Mouse (Mus musculus) liver, embryonic 13.5 days (tissue): ENCODE measurements around the gene Tbc1d10a. TPM values are rescaled to one million over a fixed set of nuclear protein-coding genes. Genes with fewer than 3 reads are reported as not detected.
A peak's percentile ranks its signal among the peaks of the same experiment; 100 is the strongest.

Source experiments
- ATAC-seq: fragments of 200-750 bp; cut with Nextera tagmentation; 2 replicates; pipeline ENCODE4 v1.8.0; 2017; ENCODE audit warnings: low read depth, mild to moderate bottlenecking, moderate number of reproducible peaks, moderate library complexity
- DNase-seq: peaks from one replicate; pipeline ENCODE4 v3.0.0; 2022
- H3K27ac ChIP-seq: fragments of 300-500 bp; sonication (generic); 2 replicates; pipeline ENCODE4 v1.5.1; 2015; ENCODE audit warnings: moderate library complexity, mild to moderate bottlenecking, inconsistent platforms
- H3K27me3 ChIP-seq: fragments of 300-500 bp; sonication (generic); 2 replicates; pipeline ENCODE4 v1.6.1; 2015; ENCODE audit warnings: mild to moderate bottlenecking, inconsistent platforms
- H3K36me3 ChIP-seq: fragments of 300-500 bp; sonication (generic); 2 replicates; pipeline ENCODE4 v1.6.1; 2015; ENCODE audit warnings: mild to moderate bottlenecking, inconsistent platforms
- H3K4me1 ChIP-seq: fragments of 300-500 bp; sonication (generic); replicated peaks from 2 replicates; pipeline ENCODE4 v1.6.1; 2015; ENCODE audit warnings: inconsistent platforms
- H3K4me2 ChIP-seq: fragments of 300-500 bp; sonication (generic); 2 replicates; pipeline ENCODE4 v1.6.1; 2015; ENCODE audit warnings: inconsistent platforms, mild to moderate bottlenecking, moderate library complexity
- H3K4me3 ChIP-seq: fragments of 300-500 bp; sonication (generic); replicated peaks from 2 replicates; pipeline ENCODE4 v1.5.1; 2015; ENCODE audit warnings: mild to moderate bottlenecking, inconsistent platforms
- H3K9ac ChIP-seq: fragments of 300-500 bp; sonication (generic); 2 replicates; pipeline ENCODE4 v1.6.1; 2015; ENCODE audit warnings: mild to moderate bottlenecking, inconsistent platforms
- H3K9me3 ChIP-seq: fragments of 300-500 bp; sonication (generic); replicated peaks from 2 replicates; pipeline ENCODE4 v1.6.1; 2016; ENCODE audit warnings: inconsistent platforms
- WGBS: fragments of 180-500 bp; shearing (Covaris S2); methylation state at CpG from one replicate; pipeline ENCODE4 v1.1.7; 2015; ENCODE audit not compliant: insufficient replicate concordance; 5-methylcytosine and 5-hydroxymethylcytosine counted together
- microRNA-seq: library from miRNA; unstranded; fragments of <30 nt; microRNA quantifications from one replicate; pipeline ENCODE4, GENCODE M21; 2016
- polyA plus RNA-seq: library from polyadenylated mRNA; unstranded; fragments of >200 nt; fragmentation: Nextera tagmentation; extraction: Ambion mirVana; gene quantifications from 2 replicates; pipeline ENCODE4 v1.2.1, GENCODE M21; 2015

Gene Tbc1d10a
- polyA plus RNA-seq, 1 experiment from 2014 or later: 6.2 TPM

- no peaks in the 10 kb centered on the region for H3K36me3 ChIP-seq
- H3K9me3 ChIP-seq: no peaks in the 10 kb centered on the region
- ATAC-seq: no peak
- DNase-seq: no peak
- no peak overlapping the region for H3K27ac ChIP-seq
- H3K4me1 ChIP-seq: peaks cover 52% of the 10 kb centered on the region
- H3K27me3 ChIP-seq: peaks cover 42% of the 10 kb centered on the region
- no peak overlapping the region for H3K4me3 ChIP-seq
- WGBS: 47% methylated on average over 5 of the region's 5 CpGs
- H3K4me2 ChIP-seq: no peak overlapping the region
- no peak overlapping the region for H3K9ac ChIP-seq
These were observed 75.4 kb downstream of the Tbc1d10a start for GRCm38 (mm10) chr11:4261969-4262368.

- no peaks in the 10 kb centered on the region for H3K36me3 ChIP-seq
- peaks cover 50% of the 10 kb centered on the region for H3K4me1 ChIP-seq
- WGBS: 13% methylated on average over 6 of the region's 7 CpGs
- H3K4me2 ChIP-seq: no peak overlapping the region
- no peaks in the 10 kb centered on the region for H3K9me3 ChIP-seq
- DNase-seq (no peak), ATAC-seq (no peak)
- no peak overlapping the region for H3K4me3 ChIP-seq
- H3K27me3 ChIP-seq: peaks cover 51% of the 10 kb centered on the region
- H3K9ac ChIP-seq: no peak overlapping the region
- H3K27ac ChIP-seq: no peak overlapping the region
These were observed 76.3 kb downstream of the Tbc1d10a start for GRCm38 (mm10) chr11:4262847-4263246.

GRCm38 (mm10) chr11:4263296-4263695 lies 76.7 kb downstream of the Tbc1d10a start:
- Histone ChIP-seq H3K36me3 (no peaks in the 10 kb centered on the region), H3K27me3 (peaks cover 56% of the 10 kb centered on the region), H3K4me2 (no peak overlapping the region), H3K4me1 (peaks cover 46% of the 10 kb centered on the region), H3K9me3 (no peaks in the 10 kb centered on the region), H3K27ac (no peak overlapping the region), H3K4me3 (no peak overlapping the region), H3K9ac (no peak overlapping the region)
- DNase-seq (no peak), ATAC-seq (no peak)
- WGBS: 27% methylated on average over 1 of the region's 1 CpGs

- DNase-seq: no peak
- Histone ChIP-seq H3K27ac (no peak overlapping the region), H3K9me3 (no peaks in the 10 kb centered on the region), H3K9ac (no peak overlapping the region), H3K4me2 (no peak overlapping the region), H3K27me3 (peaks cover 63% of the 10 kb centered on the region), H3K36me3 (no peaks in the 10 kb centered on the region), H3K4me3 (no peak overlapping the region), H3K4me1 (peaks cover 42% of the 10 kb centered on the region)
- ATAC-seq: no peak
- WGBS: 53% methylated on average over 7 of the region's 7 CpGs
These were observed 77.5 kb downstream of the Tbc1d10a start for GRCm38 (mm10) chr11:4264066-4264465.

Small RNAs within 50 kb of the gene (microRNA-seq; reads per million reads assigned to microRNA genes)
- gene Mir3060: 4.1 reads per million, percentile 9 among the genes with 10 or more reads in this experiment

Other genes starting within 250 kb of the Tbc1d10a start
- gene Pes1, start 222.8 kb upstream of the Tbc1d10a start, polyA plus RNA-seq: 60.0 and 69.4 TPM in 2 replicates
- 0.13 TPM in 1 of 2 replicates, not detected in the other for gene 4930556J24Rik, start 210.0 kb upstream of the Tbc1d10a start, polyA plus RNA-seq
- 0.76 and 0.78 TPM in 2 replicates for gene Gal3st1, start 203.2 kb upstream of the Tbc1d10a start, polyA plus RNA-seq
- gene Sec14l4, start 155.3 kb upstream of the Tbc1d10a start, polyA plus RNA-seq: 0.96 and 1.2 TPM in 2 replicates
- not detected in 2 replicates for gene Sec14l3, start 121.9 kb upstream of the Tbc1d10a start, polyA plus RNA-seq
- 32.2 and 33.9 TPM in 2 replicates for gene Mtfp1, start 91.3 kb upstream of the Tbc1d10a start, polyA plus RNA-seq
- gene Sec14l2, start 63.4 kb upstream of the Tbc1d10a start, polyA plus RNA-seq: 5.8 and 7.0 TPM in 2 replicates
- 5.6 and 6.1 TPM in 2 replicates for gene Rnf215, start 51.6 kb upstream of the Tbc1d10a start, polyA plus RNA-seq
- gene Ccdc157, start 26.5 kb upstream of the Tbc1d10a start, polyA plus RNA-seq: 0.65 and 0.87 TPM in 2 replicates
- gene Sf3a1, start 26.4 kb upstream of the Tbc1d10a start, polyA plus RNA-seq: 23.5 and 32.9 TPM in 2 replicates
- 1.9 and 2.1 TPM in 2 replicates for gene Castor1, start 31.4 kb downstream of the Tbc1d10a start, polyA plus RNA-seq
- gene Osm, start 49.6 kb downstream of the Tbc1d10a start, polyA plus RNA-seq: 0.51 and 0.60 TPM in 2 replicates
- gene Lif, start 70.8 kb downstream of the Tbc1d10a start, polyA plus RNA-seq: 0.02 TPM in 1 of 2 replicates, not detected in the other